Mouse (Mus musculus): ENCODE results near the gene Eml1. TPM values are rescaled to one million over a fixed set of nuclear protein-coding genes. Genes with fewer than 3 reads are reported as not detected.

Eml1 gene
- polyA plus RNA-seq, 1 experiment = 45.2 TPM

DNA sequence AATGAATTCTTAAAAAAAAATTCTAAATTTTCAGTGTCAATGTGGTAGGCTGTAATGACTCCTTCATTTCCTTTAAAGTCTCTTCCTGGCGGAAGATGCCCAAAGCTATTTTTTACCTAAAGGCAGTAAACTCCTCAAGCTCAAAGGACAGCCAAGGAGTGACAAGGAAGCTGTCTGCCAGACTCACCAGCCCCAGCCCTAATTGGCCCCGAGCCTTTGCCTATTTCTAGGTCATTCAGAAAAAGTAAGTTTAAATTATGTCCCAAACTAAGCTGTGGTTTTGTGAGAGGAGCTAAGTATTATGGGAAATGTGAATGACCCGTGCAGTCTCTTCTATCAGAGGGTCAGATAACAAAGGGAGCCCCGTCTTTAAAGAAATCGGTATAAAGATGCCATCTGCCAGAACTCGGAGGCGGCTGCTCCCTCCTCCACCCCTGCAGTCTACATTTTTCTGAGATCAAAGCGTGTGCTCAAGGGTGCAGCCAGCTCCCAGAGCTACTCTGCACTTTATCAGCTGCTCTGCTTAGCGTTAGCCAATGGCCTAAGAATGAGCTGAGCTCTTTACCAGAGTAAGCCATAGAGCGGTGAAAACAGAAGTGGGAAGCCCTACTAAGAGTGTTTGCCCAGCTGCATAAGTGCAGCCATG lies 175.9 kb downstream of the Eml1 start:
- no peak for TF ChIP-seq USF1 (IDR thresholded peaks at IDR 0.05; ENCODE audit: low read depth)
- TF ChIP-seq CTCF (IDR thresholded peaks at IDR 0.05; ENCODE audit: control insufficient read depth, insufficient read depth, insufficient read length) = no peak
- TF ChIP-seq MYOD1 (IDR thresholded peaks at IDR 0.05; ENCODE audit: control insufficient read depth, insufficient read length, low read depth) = no peak
- no peak for TF ChIP-seq CEBPB (IDR thresholded peaks at IDR 0.05; ENCODE audit: low read depth)
- no peak for TF ChIP-seq MAX (IDR thresholded peaks at IDR 0.05)
- TF ChIP-seq MYOG (IDR thresholded peaks at IDR 0.05; ENCODE audit: control insufficient read depth, extremely low read depth, insufficient read length) = no peak
- Histone ChIP-seq H3K27me3 (ENCODE audit: control insufficient read depth, insufficient read depth, insufficient read length) (no peaks in the 10 kb centered on the region), H3K79me2 (ENCODE audit: control insufficient read depth, insufficient read depth) (no peaks in the 10 kb centered on the region), H3ac (ENCODE audit: control insufficient read depth, insufficient read length, low read depth) (no peak overlapping the region), H3K4me3 (ENCODE audit: insufficient read depth, poor library complexity, severe bottlenecking) (no peak overlapping the region), H3K79me3 (ENCODE audit: low read depth) (no peaks in the 10 kb centered on the region), H3K36me3 (ENCODE audit: control insufficient read depth, insufficient read depth) (no peaks in the 10 kb centered on the region)

DNA sequence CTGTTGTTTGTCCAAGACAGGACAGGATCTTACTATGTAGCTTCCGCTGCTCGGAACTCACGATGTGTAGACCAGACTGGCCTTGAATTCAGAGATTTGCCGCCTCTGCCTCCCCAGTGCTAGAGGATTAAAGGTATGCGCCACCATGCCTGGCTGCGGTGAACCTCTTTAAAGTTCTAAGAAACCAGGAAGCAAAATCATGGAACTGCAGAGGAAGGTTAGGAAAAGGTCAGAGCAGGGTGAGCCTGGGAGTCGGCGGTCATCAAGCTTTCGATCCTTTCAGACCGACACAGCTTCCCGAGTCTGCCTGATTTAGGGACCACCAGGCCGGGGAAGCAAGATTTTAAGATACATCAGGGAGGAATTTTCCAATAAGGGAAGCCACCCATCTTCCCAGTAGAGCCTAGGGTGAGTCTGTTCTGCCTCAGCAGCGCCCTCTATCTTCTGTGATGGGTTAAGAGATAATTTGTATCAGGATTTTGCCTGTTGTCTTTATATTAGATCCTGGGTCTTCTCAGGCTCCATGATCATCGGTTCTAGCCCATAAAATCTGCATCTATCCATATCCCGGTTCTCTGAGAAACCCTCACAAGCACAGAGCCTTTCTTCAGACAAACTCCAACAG lies 176.6 kb downstream of the Eml1 start:
- Histone ChIP-seq H3K36me3 (ENCODE audit: control insufficient read depth, insufficient read depth) (no peaks in the 10 kb centered on the region), H3K27me3 (ENCODE audit: control insufficient read depth, insufficient read depth, insufficient read length) (no peaks in the 10 kb centered on the region), H3K79me3 (ENCODE audit: low read depth) (no peaks in the 10 kb centered on the region), H3ac (ENCODE audit: control insufficient read depth, insufficient read length, low read depth) (no peak overlapping the region), H3K79me2 (ENCODE audit: control insufficient read depth, insufficient read depth) (no peaks in the 10 kb centered on the region), H3K4me3 (ENCODE audit: insufficient read depth, poor library complexity, severe bottlenecking) (no peak overlapping the region)
- TF ChIP-seq USF1 (IDR thresholded peaks at IDR 0.05; ENCODE audit: low read depth) (no peak), CEBPB (IDR thresholded peaks at IDR 0.05; ENCODE audit: low read depth) (no peak), FOSL1 (IDR thresholded peaks at IDR 0.05; ENCODE audit: insufficient read depth, low read length, poor library complexity, severe bottlenecking) (no peak), CTCF (IDR thresholded peaks at IDR 0.05; ENCODE audit: control insufficient read depth, insufficient read depth, insufficient read length) (no peak), MAX (IDR thresholded peaks at IDR 0.05) (no peak), MYOD1 (IDR thresholded peaks at IDR 0.05; ENCODE audit: control insufficient read depth, insufficient read length, low read depth) (no peak), MYOG (IDR thresholded peaks at IDR 0.05; ENCODE audit: control insufficient read depth, extremely low read depth, insufficient read length) (no peak)

DNA sequence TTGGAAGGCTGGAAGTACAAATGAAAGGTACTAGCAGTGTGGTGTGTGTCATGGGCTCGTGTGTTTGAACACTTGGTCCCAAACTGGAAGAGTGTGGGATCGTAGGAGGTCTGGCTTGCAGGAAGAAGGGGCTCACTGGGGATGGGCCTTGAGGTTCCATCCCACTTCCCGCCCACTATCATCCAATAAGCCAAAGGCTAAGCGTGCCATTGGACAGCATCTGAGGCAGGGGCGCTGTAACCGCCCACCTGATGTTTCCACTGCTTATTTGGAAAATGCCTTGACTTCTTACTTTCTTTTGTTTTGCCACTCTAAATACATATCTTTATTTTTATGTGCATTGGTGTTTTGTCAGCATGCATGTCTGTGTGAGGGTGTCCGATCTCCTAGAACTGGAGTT lies 181.0 kb downstream of the Eml1 start:
- H3ac ChIP-seq (ENCODE audit: control insufficient read depth, insufficient read length, low read depth) = no peak overlapping the region
- TF ChIP-seq MAX (IDR thresholded peaks at IDR 0.05) = no peak
- TF ChIP-seq MYOD1 (IDR thresholded peaks at IDR 0.05; ENCODE audit: control insufficient read depth, insufficient read length, low read depth) = no peak
- TF ChIP-seq USF1 (IDR thresholded peaks at IDR 0.05; ENCODE audit: low read depth) = no peak
- TF ChIP-seq CEBPB (IDR thresholded peaks at IDR 0.05; ENCODE audit: low read depth) = no peak
- no peak for TF ChIP-seq MYOG (IDR thresholded peaks at IDR 0.05; ENCODE audit: control insufficient read depth, extremely low read depth, insufficient read length)
- TF ChIP-seq FOSL1 (IDR thresholded peaks at IDR 0.05; ENCODE audit: insufficient read depth, low read length, poor library complexity, severe bottlenecking) = no peak
- no peak for TF ChIP-seq CTCF (IDR thresholded peaks at IDR 0.05; ENCODE audit: control insufficient read depth, insufficient read depth, insufficient read length)
- H3K27me3 ChIP-seq (ENCODE audit: control insufficient read depth, insufficient read depth, insufficient read length) = no peaks in the 10 kb centered on the region
- no peak overlapping the region for H3K4me3 ChIP-seq (ENCODE audit: insufficient read depth, poor library complexity, severe bottlenecking)
- H3K79me3 ChIP-seq (ENCODE audit: low read depth) = peaks cover 13% of the 10 kb centered on the region
- no peaks in the 10 kb centered on the region for H3K36me3 ChIP-seq (ENCODE audit: control insufficient read depth, insufficient read depth)
- H3K79me2 ChIP-seq (ENCODE audit: control insufficient read depth, insufficient read depth) = peaks cover 19% of the 10 kb centered on the region

DNA sequence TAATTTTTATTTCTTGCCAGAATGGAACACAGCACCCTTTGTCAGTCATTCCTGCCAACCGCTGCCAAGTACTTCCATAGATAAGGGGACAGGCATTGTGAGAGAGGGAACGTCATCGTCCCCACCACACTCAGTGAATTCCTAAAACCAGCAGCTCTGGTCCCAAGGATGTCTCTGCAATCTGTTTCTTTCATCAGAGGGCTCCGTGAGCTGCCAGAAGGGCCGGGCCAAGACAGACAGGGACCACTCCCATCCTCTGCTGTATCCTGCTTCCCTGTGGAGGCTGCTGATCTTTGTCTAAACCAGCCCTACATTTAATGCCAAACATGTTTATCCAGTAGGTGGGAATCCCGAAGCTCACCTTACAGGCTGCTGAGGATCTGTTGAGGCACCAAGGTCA lies 182.3 kb downstream of the Eml1 start:
- no peak overlapping the region for H3ac ChIP-seq (ENCODE audit: control insufficient read depth, insufficient read length, low read depth)
- TF ChIP-seq MYOG (IDR thresholded peaks at IDR 0.05; ENCODE audit: control insufficient read depth, extremely low read depth, insufficient read length) (no peak), FOSL1 (IDR thresholded peaks at IDR 0.05; ENCODE audit: insufficient read depth, low read length, poor library complexity, severe bottlenecking) (no peak), USF1 (IDR thresholded peaks at IDR 0.05; ENCODE audit: low read depth) (no peak), CTCF (IDR thresholded peaks at IDR 0.05; ENCODE audit: control insufficient read depth, insufficient read depth, insufficient read length) (no peak), CEBPB (IDR thresholded peaks at IDR 0.05; ENCODE audit: low read depth) (no peak), MYOD1 (IDR thresholded peaks at IDR 0.05; ENCODE audit: control insufficient read depth, insufficient read length, low read depth) (no peak), MAX (IDR thresholded peaks at IDR 0.05) (no peak)
- no peak overlapping the region for H3K4me3 ChIP-seq (ENCODE audit: insufficient read depth, poor library complexity, severe bottlenecking)
- peaks cover 32% of the 10 kb centered on the region for H3K79me2 ChIP-seq (ENCODE audit: control insufficient read depth, insufficient read depth)
- H3K27me3 ChIP-seq (ENCODE audit: control insufficient read depth, insufficient read depth, insufficient read length) = no peaks in the 10 kb centered on the region
- peaks cover 17% of the 10 kb centered on the region for H3K79me3 ChIP-seq (ENCODE audit: low read depth)
- no peaks in the 10 kb centered on the region for H3K36me3 ChIP-seq (ENCODE audit: control insufficient read depth, insufficient read depth)

DNA sequence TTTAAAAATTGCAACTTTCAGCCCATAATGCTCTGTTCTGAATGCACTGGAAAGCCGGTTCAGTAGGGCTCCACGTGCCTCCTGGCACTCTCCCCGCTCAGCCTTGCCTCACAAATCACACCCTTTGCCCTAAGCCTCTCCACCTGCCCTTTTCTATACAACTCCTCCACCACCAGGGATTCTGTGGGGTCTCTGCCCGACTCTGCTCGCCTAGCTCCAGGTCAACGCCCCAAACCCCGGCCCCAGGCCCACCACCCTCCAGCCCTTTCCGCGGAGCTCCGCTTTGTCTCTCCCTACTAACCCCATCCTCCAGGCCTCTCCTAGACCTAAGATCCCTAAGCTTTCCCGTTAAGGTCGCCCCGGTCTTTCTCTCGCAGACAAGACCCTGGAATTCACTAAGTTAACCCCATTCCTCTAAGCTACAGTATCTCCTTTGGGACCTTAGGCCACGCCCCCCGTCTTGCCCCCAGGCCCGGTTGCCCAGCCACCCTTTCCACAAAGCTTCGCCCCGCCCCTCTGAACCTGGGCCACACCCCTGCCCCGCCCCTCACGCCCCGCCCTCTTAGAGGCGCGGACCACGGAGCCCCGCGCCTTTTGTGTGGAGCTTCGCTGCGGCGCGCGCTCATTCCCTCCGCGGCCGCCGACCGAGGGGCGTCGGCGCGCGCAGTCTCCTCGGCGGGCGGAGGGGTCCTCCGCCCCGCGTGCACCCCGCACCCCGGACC lies 183.5 kb downstream of the Eml1 start, which contains the start of gene Evl:
Gene Evl (plus strand): TSS at position 601 of the 722 bp plus-strand sequence.
- peaks cover 42% of the 10 kb centered on the region for H3K79me2 ChIP-seq (ENCODE audit: control insufficient read depth, insufficient read depth)
- H3K27me3 ChIP-seq (ENCODE audit: control insufficient read depth, insufficient read depth, insufficient read length) = no peaks in the 10 kb centered on the region
- H3ac ChIP-seq (ENCODE audit: control insufficient read depth, insufficient read length, low read depth) = peak within 1 kb of the TSS; percentile 97
- peaks cover 4% of the 10 kb centered on the region for H3K36me3 ChIP-seq (ENCODE audit: control insufficient read depth, insufficient read depth)
- peak within 1 kb of the TSS; percentile 65 for H3K4me3 ChIP-seq (ENCODE audit: insufficient read depth, poor library complexity, severe bottlenecking)
- peaks cover 26% of the 10 kb centered on the region for H3K79me3 ChIP-seq (ENCODE audit: low read depth)
- no peak for TF ChIP-seq MAX (IDR thresholded peaks at IDR 0.05)
